Mouse (Mus musculus): ENCODE measurements around the gene Thoc7. TPM values are rescaled to one million over a fixed set of nuclear protein-coding genes. Genes with fewer than 3 reads are reported as not detected.
"Not testable (repeated sequence)": the region's sequence is repeated elsewhere in the genome, so short reads cannot be mapped to it uniquely, and the experiment has no call there.

The Thoc7 gene
- polyA plus RNA-seq, 1 experiment from 2014 or later = 189 TPM

GRCm38 (mm10) chr14:13968476-13968875 is 6.8 kb upstream of the Thoc7 start:
- Histone ChIP-seq H3K27ac (no peak overlapping the region), H3K9ac (no peak overlapping the region), H3K9me3 (no peaks in the 10 kb centered on the region), H3K36me3 (no peaks in the 10 kb centered on the region), H3K4me3 (no peak overlapping the region), H3K27me3 (no peaks in the 10 kb centered on the region), H3K4me1 (no peaks in the 10 kb centered on the region), H3K4me2 (no peak overlapping the region)
- no peak for ATAC-seq (ENCODE audit: borderline replicate concordance, extremely low read depth, low FRiP score, low TSS enrichment)
- 75% methylated on average over 5 of the region's 5 CpGs for WGBS

GRCm38 (mm10) chr14:13967607-13968006 is 6.0 kb upstream of the Thoc7 start:
- Histone ChIP-seq H3K9ac (no peak overlapping the region), H3K36me3 (no peaks in the 10 kb centered on the region), H3K9me3 (no peaks in the 10 kb centered on the region), H3K27me3 (no peaks in the 10 kb centered on the region), H3K4me1 (no peaks in the 10 kb centered on the region), H3K4me2 (no peak overlapping the region), H3K27ac (no peak overlapping the region), H3K4me3 (no peak overlapping the region)
- no peak for ATAC-seq (ENCODE audit: borderline replicate concordance, extremely low read depth, low FRiP score, low TSS enrichment)
- 13% methylated on average over 1 of the region's 1 CpGs for WGBS

- WGBS = 72% methylated on average over 1 of the region's 1 CpGs
- H3K4me3 ChIP-seq = no peak overlapping the region
- no peaks in the 10 kb centered on the region for H3K9me3 ChIP-seq
- ATAC-seq (ENCODE audit: borderline replicate concordance, extremely low read depth, low FRiP score, low TSS enrichment) = no peak
- H3K27me3 ChIP-seq = no peaks in the 10 kb centered on the region
- no peak overlapping the region for H3K27ac ChIP-seq
- no peak overlapping the region for H3K9ac ChIP-seq
- no peak overlapping the region for H3K4me2 ChIP-seq
- H3K4me1 ChIP-seq = peaks cover 14% of the 10 kb centered on the region; the same call in 1 of the 2 replicates
- no peaks in the 10 kb centered on the region for H3K36me3 ChIP-seq
Measured at GRCm38 (mm10) chr14:13963527-13963926, 1.9 kb upstream of the Thoc7 start.

GRCm38 (mm10) chr14:13962476-13962875 is 824 bp upstream of the Thoc7 start:
- Histone ChIP-seq H3K9me3 (no peaks in the 10 kb centered on the region), H3K4me2 (no peak overlapping the region), H3K4me1 (peaks cover 14% of the 10 kb centered on the region; the same call in 1 of the 2 replicates), H3K36me3 (no peaks in the 10 kb centered on the region), H3K27ac (no peak overlapping the region), H3K9ac (no peak overlapping the region), H3K4me3 (no peak overlapping the region), H3K27me3 (no peaks in the 10 kb centered on the region)
- ATAC-seq (ENCODE audit: borderline replicate concordance, extremely low read depth, low FRiP score, low TSS enrichment) = no peak
- 86% methylated on average over 6 of the region's 6 CpGs for WGBS

GRCm38 (mm10) chr14:13960482-13961325 is 948 bp downstream of the Thoc7 start:
- Histone ChIP-seq H3K9ac (peak overlapping the region; percentile 95), H3K27me3 (no peaks in the 10 kb centered on the region), H3K4me3 (peak overlapping the region; percentile 86), H3K4me2 (peak overlapping the region; percentile 65), H3K27ac (peak overlapping the region; percentile 84), H3K36me3 (peaks cover 3% of the 10 kb centered on the region; the same call in 1 of the 2 replicates), H3K4me1 (peaks cover 14% of the 10 kb centered on the region; the same call in 1 of the 2 replicates), H3K9me3 (no peaks in the 10 kb centered on the region)
- WGBS = under 1% methylated on average over 75 of the region's 75 CpGs
- ATAC-seq (ENCODE audit: borderline replicate concordance, extremely low read depth, low FRiP score, low TSS enrichment) = peak; percentile 87

GRCm38 (mm10) chr14:13960079-13960478 is 1.6 kb downstream of the Thoc7 start:
- Histone ChIP-seq H3K27me3 (no peaks in the 10 kb centered on the region), H3K4me3 (peak overlapping the region; percentile 86), H3K27ac (peak overlapping the region; percentile 84), H3K36me3 (peaks cover 7% of the 10 kb centered on the region; the same call in 1 of the 2 replicates), H3K9me3 (no peaks in the 10 kb centered on the region), H3K4me1 (peaks cover 14% of the 10 kb centered on the region; the same call in 1 of the 2 replicates), H3K4me2 (peak overlapping the region; percentile 65), H3K9ac (peak overlapping the region; percentile 95)
- no peak for ATAC-seq (ENCODE audit: borderline replicate concordance, extremely low read depth, low FRiP score, low TSS enrichment)
- WGBS = 5% methylated on average over 9 of the region's 9 CpGs

- H3K27me3 ChIP-seq; H3K9me3 ChIP-seq; H3K4me2 ChIP-seq; H3K4me1 ChIP-seq; H3K9ac ChIP-seq; ATAC-seq (ENCODE audit: borderline replicate concordance, extremely low read depth, low FRiP score, low TSS enrichment); H3K4me3 ChIP-seq; H3K27ac ChIP-seq: not testable (repeated sequence)
- 96% methylated on average over 3 of the region's 3 CpGs for WGBS
- peaks cover 49% of the 10 kb centered on the region for H3K36me3 ChIP-seq
Measured at GRCm38 (mm10) chr14:13952151-13952550, 9.5 kb downstream of the Thoc7 start.

GRCm38 (mm10) chr14:13950401-13950800 is 11.3 kb downstream of the Thoc7 start:
- Histone ChIP-seq H3K9ac (no peak overlapping the region), H3K4me3 (no peak overlapping the region), H3K36me3 (peaks cover 43% of the 10 kb centered on the region), H3K27ac (no peak overlapping the region), H3K4me2 (no peak overlapping the region), H3K4me1 (no peaks in the 10 kb centered on the region), H3K27me3 (no peaks in the 10 kb centered on the region), H3K9me3 (no peaks in the 10 kb centered on the region)
- no peak for ATAC-seq (ENCODE audit: borderline replicate concordance, extremely low read depth, low FRiP score, low TSS enrichment)

- Histone ChIP-seq H3K36me3 (peaks cover 42% of the 10 kb centered on the region), H3K9me3 (no peaks in the 10 kb centered on the region), H3K4me2 (no peak overlapping the region), H3K27me3 (no peaks in the 10 kb centered on the region), H3K27ac (no peak overlapping the region), H3K4me1 (no peaks in the 10 kb centered on the region), H3K9ac (no peak overlapping the region), H3K4me3 (no peak overlapping the region)
- WGBS = 91% methylated on average over 7 of the region's 7 CpGs
- no peak for ATAC-seq (ENCODE audit: borderline replicate concordance, extremely low read depth, low FRiP score, low TSS enrichment)
Measured at GRCm38 (mm10) chr14:13948345-13948744, 13.3 kb downstream of the Thoc7 start.

- no peaks in the 10 kb centered on the region for H3K4me1 ChIP-seq
- H3K9me3 ChIP-seq = no peaks in the 10 kb centered on the region
- H3K36me3 ChIP-seq = peaks cover 21% of the 10 kb centered on the region
- H3K9ac ChIP-seq = no peak overlapping the region
- H3K27me3 ChIP-seq = no peaks in the 10 kb centered on the region
- H3K27ac ChIP-seq = no peak overlapping the region
- WGBS = 90% methylated on average over 4 of the region's 4 CpGs
- no peak overlapping the region for H3K4me3 ChIP-seq
- H3K4me2 ChIP-seq = no peak overlapping the region
- no peak for ATAC-seq (ENCODE audit: borderline replicate concordance, extremely low read depth, low FRiP score, low TSS enrichment)
Measured at GRCm38 (mm10) chr14:13944686-13945085, 17.0 kb downstream of the Thoc7 start.

GRCm38 (mm10) chr14:13934052-13934371 is 27.6 kb downstream of the Thoc7 start:
- ATAC-seq (ENCODE audit: borderline replicate concordance, extremely low read depth, low FRiP score, low TSS enrichment) = no peak
- Histone ChIP-seq H3K27me3 (no peaks in the 10 kb centered on the region), H3K4me2 (peak overlapping the region; percentile 77), H3K4me3 (peak overlapping the region; percentile 35), H3K9me3 (no peaks in the 10 kb centered on the region), H3K36me3 (no peaks in the 10 kb centered on the region), H3K9ac (no peak overlapping the region), H3K27ac (no peak overlapping the region), H3K4me1 (peaks cover 9% of the 10 kb centered on the region)
- WGBS = 35% methylated on average over 5 of the region's 5 CpGs

GRCm38 (mm10) chr14:13933290-13934051 is 28.2 kb downstream of the Thoc7 start:
- H3K36me3 ChIP-seq = no peaks in the 10 kb centered on the region
- peak overlapping the region; percentile 31 for H3K9ac ChIP-seq
- peaks cover 9% of the 10 kb centered on the region for H3K4me1 ChIP-seq
- H3K4me3 ChIP-seq = peak overlapping the region; percentile 35
- 22% methylated on average over 29 of the region's 31 CpGs for WGBS
- H3K4me2 ChIP-seq = peak overlapping the region; percentile 77
- ATAC-seq (ENCODE audit: borderline replicate concordance, extremely low read depth, low FRiP score, low TSS enrichment) = peak; percentile 62; the same call in 1 of the 2 replicates
- no peaks in the 10 kb centered on the region for H3K9me3 ChIP-seq
- H3K27ac ChIP-seq = no peak overlapping the region
- no peaks in the 10 kb centered on the region for H3K27me3 ChIP-seq
